Mouse (Mus musculus): ENCODE results near the gene Numb.

The Numb gene

DNA sequence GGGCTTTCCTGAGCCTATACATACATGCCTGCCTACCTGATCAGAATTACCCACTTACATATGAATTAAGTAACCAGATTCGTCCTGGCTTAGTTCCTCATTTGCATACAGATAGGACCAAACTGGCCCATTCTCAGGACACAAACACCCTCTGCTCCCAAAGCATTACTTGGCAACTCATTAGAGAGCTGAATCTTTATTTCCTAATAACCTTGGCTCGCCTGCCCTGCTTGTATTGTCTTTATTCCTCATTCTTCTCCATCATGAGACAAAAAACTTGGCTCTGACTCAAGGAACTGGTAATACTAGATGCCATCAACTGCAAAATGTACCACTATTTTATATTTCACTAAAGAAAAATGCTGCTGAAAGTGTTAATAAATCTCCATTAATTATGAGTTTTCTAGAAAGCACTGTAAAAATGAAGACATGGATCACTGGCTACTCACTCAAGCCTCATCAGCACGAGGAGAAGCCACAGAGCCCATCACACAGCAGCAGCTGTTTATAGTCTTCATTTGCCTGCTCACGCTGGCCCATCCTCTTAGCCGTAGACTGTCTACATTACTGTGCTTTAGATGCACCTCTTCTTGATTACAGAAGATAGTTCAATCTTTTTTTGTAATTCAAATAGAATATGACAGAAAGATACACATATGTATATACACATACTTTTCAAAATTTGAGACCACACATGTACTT, 69.1 kb downstream of the Numb start:
- no peak for DNase-seq (ENCODE audit: low spot score in 2 of 2)

DNA sequence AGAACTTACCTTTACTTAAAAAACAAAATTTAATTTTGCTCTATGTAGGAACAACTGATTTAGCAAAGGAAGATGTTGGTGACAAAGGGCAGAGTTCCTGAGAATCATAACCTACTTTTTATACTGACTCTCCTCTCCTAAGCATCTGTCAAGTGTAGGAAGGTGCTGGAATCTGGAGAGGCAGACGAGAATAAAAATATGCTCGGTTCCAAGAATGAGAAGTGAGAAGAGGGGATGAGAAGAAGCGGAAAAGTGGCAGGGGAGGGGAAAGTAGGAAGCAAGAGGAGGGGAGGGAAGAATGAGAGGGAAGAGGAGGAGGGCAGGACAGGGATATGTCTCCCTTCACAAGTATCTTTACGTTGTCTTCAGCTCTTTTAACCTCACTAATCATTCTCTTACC, 71.4 kb downstream of the Numb start:
- no peak for DNase-seq (ENCODE audit: low spot score in 2 of 2)

DNA sequence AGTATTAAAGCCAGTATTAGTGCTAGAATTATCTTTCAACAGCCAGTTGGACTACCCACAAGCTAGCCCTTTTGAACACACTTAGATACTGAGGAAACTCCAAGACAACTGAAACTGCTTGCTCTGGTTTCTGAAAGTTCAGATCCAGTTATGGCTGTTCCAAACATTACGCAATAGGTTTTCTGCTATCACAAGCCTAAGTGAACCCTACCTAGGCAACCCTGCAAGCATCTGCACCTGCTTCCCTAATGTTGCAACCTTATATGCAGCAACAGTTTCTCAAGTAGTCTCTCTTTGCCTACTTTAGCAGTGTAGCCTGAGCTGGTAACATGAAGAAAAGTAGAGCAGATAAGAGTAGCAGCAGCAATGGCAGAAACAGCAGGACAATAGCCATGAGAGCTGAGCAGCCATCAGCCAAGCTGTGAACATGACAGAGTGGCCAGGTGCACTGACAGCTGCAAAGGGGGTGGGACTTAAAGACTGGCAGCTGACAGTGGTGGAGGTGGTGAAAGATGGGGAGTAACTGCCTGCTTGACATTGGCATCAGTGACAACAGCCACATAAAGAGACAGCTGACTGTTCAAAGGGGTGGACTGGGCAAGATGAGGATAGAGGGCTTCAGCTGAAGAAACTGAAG, 73.0 kb downstream of the Numb start:
- DNase-seq (ENCODE audit: low spot score in 2 of 2) = no peak

DNA sequence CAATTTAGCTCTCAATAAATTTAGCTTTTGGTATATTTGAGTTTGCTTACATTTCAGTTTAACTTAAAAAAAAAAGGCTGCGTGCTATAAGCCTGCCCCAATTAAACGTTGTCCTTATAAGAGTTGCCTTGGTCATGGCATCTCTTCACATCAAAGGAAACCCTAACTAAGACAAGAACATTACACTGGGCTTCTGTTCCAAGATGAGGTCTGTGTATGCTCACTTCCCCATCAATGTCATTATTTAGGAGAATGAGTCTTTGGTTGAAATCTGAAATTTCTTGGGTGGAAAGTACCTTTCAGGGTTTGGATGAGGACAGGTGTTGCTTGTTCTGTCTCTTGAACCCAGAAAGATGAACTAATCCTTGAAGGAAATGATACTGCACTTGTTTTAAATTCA, 73.9 kb downstream of the Numb start:
- DNase-seq (ENCODE audit: low spot score in 2 of 2) = no peak

DNA sequence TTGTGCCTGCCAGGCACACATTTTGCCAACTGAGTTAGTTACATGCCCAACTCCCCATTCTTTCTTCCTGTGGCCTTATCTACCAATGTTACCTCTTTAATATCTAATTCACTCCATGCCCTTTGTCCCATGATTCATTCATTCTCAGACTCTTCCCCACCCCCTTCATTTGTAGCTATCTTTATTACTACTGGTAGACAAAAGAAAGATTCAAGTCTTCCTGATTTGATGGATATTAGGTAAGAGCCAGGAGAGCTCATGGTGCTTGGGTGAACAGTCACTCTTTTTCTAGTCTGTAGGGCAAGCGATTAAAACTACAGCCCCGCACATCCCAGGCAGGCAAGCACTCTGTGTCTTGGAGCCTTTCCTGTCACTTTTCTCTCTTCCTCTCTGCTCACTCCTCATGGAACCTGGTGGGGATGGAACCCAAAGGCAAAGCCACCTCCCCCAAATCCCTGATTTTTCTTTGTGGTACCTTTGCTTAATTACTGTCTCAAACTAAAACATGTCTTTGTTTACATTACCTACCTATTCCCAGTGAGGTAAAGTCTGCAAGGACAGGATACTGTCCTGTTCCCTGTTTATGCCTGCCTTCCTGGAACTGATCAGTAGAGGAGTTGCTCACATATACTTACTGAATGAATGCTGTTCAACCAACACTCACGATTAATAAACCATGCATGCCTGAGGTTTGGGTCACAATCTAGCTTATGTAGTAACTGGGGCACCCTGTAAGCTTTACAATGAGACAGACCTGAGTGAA, 78.9 kb downstream of the Numb start:
- no peak for DNase-seq (ENCODE audit: low spot score in 2 of 2)

DNA sequence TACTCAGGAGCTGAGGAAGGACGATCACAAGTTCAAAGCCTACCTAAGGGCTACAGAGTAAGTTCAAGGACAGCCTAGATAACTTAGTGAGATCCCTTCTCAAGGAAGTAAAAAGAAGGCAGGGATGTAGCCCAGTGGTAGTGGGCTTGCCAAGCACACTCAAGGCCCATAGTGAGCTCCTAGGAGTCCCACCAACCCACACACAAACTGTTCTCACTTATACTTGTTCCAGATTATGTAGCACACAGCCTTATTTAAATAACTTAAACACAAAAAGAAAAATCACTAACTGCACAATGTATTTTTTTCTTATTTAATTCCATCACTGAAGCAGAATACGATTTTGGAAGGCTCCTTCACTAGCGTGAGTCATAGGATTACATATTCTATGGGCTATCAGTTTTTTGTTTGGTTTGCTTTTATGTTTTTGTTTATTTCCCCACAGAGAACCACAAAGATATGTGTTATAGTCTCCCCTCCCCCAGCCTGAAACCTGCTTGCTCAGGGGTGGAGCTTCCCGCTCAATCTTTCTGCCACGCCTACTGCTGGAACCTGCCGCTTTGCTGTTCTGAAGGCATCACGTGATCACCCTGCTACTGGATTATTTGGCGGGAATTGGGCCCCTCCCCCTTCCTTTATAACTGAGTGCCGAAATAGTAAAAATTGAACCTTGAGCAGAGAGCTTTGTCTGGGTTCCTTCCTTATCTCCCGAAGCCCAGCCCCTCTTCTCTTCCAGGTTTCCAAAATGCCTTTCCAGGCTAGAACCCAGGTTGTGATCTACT, 80.1 kb downstream of the Numb start:
- no peak for DNase-seq (ENCODE audit: low spot score in 2 of 2)

DNA sequence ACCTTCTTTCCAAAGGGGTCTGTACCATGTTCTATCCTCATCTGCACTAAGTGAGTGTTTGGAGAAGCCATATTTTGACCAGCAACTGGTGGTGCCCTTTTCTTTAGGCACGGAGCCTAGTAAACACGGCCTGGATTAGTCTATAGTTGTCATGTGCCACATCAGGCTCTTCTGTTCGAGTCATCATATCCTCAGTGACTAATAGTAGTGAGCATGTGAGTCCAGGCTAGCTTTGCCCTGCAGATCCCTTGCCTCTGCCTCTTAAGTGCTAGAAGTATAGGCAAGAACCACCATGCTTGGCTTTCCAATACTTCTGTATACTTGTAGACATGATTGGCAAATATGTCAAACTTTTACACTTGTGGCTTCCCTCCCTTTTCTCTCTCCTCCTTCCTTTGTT, 87.8 kb downstream of the Numb start:
- no peak for DNase-seq (ENCODE audit: low spot score in 2 of 2)

DNA sequence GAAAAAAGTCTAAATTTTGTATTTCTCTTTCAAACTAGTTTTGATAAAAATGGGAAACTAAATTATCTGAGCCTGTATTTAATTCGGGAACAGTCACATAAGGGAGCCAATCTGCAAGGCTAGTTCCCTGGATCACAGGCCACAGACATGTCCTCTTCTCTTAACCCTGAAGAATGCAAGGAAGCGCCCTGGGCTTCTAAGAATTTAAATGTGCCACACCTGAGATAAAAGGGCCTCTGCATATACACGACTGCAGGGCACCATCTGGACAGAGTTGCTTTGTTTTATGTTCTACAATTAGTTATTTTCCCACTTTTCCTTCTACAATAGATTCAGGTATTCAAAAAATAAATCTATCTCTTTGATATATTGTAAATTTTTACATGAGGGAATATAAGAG, 91.3 kb downstream of the Numb start:
- DNase-seq (ENCODE audit: low spot score in 2 of 2) = no peak

DNA sequence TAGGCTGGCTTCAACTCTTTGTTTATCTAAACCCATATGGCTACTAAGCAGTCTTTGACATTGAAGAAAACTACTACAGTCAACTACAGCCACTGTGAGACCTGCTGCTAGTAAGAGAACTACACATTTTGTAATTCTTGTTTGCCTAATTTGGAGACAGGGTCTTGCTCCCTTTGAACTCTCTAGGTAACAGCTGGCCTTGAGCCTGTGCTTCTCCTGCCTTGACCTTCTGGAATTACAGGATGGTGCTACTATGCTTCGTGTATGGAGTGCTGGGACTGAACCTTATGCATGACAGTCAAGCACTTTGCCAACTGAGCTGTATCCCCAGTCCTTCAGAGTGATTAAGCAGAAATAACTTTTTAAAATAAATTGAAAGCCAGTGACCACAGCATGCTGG, 105.1 kb downstream of the Numb start:
- no peak for DNase-seq (ENCODE audit: low spot score in 2 of 2)

DNA sequence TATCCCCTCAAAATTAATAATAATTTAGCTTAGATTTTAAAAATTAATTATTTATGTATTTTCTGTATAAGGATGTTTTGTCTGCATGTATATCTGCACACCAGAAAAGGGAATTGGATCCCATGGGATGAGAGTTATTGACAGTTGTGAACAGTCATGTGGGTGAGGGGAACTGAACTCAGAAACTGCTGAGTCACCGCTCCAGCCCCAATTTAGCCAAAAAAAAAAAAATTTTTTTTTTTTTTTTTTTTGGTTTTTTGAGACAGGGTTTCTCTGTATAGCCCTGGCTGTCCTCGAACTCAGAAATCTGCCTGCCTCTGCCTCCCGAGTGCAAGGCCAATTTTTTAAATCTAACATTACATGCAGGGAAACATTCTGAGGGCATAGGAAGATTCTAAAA, 109.8 kb downstream of the Numb start:
- no peak for DNase-seq (ENCODE audit: low spot score in 2 of 2)

DNA sequence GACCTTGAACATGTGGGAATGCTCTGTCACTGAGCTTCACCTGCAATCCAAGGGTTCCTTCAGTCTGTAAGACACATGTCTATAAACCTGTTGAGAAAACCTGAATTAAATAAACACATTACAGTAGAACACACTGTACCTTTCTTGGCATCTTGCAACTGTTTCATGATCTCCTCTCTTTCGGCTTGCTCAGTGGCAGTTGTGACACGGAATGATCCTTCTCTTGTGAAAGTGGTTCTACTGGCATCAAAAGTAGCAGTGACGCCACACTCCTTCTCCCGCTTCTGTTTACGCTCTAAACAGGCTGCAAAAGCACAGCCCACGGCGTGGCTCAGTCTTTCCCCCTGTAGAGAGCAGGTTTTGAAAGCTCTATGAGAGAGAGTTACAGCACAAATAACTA, 118.1 kb downstream of the Numb start:
- DNase-seq (ENCODE audit: low spot score in 2 of 2) = no peak

DNA sequence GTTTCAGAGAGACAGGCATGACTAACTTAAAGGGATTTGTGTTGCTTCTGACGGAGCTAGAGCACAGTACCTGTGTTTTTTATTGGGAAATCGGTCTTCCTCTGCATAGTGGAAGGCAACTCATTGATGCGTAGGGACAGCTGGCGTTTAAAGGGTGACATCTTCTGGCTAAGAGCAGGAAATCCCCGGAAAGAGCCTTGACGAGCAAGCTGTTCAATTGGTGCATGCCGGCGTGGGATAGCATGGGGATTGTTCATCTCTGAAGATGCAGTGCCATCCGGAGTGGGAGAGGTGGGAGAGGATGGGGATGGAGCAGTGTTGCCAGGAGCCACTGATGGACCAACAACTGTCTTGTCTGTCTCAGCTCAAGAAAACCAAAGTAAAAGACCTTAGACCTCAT, 120.8 kb downstream of the Numb start:
- DNase-seq (ENCODE audit: low spot score in 2 of 2) = no peak

DNA sequence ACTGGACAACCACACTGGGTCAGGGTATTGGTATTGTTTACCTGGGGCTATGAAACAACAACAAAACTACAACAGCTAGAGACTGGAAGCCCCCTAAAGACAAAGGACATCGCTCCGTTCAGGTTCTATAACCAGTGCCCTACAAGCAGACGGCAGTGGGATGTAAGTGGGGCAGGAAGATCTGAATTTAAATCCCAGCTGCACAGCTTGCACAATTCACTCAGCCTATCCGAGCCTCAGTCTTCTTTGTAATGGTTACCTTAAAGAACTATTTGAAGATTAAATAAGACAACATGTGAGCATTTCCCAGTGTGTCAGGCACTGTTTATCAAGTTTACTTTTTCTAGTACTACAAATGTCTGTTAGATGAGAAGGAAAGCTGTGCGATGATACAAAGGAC, 123.4 kb downstream of the Numb start:
- no peak for DNase-seq (ENCODE audit: low spot score in 2 of 2)

DNA sequence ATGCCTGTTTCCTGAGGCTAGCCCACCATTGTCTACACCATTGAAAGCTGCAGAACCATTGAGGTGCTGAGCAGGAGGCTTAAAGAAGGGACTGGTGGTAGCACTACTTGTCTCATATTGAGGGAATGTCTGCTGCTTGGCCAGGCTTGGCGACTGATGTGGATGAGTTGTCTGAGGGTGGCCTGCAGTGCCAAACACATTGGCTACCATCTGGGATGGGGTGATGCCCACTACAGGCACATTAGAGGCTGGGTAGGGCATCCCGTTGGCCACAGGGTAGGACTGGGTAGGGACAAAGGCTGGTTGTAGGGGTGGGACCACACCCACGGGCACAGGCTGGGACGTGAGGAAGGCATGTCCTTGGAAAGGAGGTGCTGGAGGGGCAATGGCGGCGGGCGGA, 126.1 kb downstream of the Numb start:
- no peak for DNase-seq (ENCODE audit: low spot score in 2 of 2)

DNA sequence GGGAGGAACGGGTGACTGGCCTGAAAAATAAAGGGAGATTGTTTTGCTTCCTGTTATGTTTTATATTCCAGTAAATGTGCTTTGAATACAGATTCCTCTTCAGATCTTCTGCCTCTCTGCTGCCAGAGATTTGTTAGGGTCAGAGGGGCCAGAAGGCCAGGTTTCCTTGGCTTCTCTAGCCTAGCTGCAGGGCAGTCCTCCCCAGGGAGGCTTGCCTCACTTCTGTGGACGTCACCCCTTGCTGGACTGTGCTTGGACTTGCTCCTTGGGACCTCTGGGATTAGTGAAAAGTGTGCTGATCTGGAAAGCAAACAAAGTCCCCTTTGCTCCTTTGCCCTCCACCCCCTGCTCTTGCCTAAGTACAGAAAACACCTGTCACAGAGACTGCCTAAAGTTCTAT, 126.7 kb downstream of the Numb start:
- DNase-seq (ENCODE audit: low spot score in 2 of 2) = no peak

DNA sequence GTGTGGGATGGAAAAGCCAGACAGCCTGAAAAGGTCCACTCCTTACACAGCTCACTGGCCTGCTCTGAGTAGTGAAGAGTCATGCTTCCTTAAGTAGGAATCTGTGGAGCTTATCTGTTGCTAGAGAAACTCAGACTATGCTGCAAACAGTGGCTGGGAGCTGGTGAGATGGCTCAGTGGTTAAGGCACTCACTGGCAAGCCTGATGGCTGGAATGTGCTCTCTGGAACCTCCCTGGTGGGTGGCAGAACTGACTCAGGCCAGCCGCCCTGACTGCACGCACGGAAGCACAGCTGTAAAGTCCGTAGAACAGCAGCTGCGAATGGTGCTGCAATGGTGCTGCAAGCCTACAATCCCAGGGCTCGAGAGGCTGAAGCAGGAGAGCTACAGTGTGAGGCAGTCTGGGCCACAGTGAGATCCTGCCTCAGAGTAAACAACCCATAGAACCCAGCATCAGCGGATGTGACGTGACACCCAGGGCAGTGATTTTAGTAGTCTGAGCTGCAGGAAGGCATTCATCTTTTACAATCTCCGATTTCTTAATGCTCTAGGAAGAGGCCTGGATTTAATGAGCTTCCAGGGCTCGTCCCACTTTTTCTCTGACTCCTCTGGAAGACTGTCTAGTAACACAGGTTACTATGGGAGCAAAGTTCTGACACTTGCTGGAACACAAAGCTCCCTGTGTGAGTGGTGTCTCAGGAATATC, 128.9 kb downstream of the Numb start:
- no peak for DNase-seq (ENCODE audit: low spot score in 2 of 2)

DNA sequence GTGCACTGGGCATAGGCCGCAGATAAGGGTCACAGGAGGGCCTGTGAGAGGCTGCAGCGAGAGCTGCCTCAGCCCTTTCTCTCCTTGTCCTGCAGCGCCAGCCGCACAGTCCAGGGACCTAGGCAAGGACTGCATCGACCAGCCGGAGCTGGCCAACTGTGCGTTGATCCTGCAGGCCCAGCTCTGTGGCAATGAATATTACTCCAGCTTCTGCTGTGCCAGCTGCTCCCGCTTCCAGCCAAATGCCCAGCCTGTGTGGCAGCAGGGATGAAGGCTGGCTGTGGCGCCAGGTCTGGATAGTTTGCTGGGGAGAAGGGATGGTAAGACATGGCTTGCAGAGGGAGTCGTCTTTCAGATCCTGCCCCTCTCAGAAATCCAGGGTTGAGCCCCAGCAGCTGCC, 130.0 kb downstream of the Numb start:
- DNase-seq (ENCODE audit: low spot score in 2 of 2) = no peak

DNA sequence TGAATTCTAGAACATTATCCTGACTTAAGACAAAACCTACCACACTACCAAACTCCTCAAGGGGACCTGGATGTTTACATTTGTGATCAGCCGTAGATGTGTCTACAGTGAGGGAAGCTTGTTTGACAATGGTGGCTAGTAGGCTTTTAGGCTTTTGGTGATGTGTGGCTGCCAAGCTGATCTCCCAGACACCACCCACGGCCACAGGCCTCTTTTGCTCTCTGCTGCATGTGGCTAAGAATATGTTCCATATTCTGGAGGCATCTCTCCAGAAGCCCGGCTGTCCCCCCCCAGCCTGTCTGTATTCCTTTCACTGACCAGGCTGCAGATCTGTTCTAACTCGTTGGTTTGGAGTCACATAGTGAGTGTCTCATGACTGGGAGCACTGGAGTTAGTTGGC, 131.0 kb downstream of the Numb start:
- DNase-seq (ENCODE audit: low spot score in 2 of 2) = no peak

DNA sequence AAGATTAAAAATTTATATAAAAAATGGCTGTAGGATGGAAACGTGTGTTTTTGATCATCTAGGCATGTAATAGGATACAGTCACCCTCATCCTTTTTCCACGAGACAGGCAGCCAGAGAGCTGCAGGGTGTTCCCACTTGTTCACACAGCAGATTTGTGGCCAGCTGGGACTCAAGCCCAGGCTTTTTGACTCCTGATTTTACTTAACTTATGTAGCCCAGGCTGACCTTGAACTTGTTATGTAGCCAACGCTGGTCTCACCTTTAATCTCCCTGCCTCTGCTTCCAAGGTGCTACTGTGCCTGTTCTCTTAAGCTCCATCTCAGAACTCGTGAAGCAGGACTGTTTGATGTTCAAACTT, 132.0 kb downstream of the Numb start:
- DNase-seq (ENCODE audit: low spot score in 2 of 2) = no peak

DNA sequence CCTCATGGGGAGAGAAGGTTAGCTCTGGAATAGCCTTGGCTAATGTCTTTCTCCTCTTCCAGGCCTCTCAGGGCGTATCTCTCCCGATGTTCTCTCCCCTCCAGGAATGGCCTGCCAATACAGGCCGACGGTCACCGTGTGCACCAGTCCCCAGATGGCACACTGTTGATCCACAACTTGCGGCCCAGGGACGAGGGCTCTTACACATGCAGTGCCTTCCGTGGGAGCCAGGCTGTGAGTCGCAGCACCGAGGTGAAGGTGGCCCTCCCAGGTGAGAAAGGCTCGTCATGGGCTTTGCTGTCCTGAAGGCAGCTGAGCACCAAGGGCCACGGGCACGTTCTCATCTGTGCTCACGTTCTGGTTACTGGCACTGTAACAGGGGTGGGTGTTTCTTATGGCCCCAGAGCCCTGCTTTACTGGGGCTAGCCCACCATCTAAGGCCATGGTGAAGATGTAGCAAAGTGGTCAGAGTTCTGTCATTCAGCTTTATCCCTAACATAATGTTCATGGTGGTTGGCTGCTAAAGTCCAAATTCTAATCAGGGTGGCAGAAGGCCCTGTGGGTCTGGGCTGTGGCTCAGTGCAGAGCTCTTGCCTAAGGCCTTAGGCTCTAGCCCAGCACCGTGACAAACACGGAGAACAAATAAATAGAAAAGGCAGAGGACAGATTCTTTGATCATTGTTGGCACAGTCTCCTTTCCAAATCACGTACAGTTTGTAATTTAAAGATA, 132.5 kb downstream of the Numb start:
- no peak for DNase-seq (ENCODE audit: low spot score in 2 of 2)

DNA sequence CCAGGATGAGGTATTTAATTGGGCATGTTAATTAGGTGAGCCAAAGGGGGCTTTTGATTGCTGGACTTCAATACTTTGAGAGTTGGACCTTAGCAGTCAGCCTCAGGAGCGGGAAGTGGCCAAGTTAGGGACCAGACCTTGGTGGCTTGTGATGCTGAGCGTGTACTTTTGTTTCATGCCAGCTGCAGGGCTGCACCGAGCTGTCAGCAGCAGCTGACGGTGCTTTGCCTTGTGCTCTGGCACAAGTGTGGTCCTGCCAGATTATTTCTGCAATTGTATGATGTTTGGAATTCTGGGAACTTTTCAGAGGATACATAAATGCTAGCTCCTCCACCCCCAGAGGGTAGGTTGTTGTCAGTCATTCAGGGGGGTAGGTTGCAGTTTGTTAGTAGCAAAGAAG, 136.4 kb downstream of the Numb start:
- no peak for DNase-seq (ENCODE audit: low spot score in 2 of 2)

Measured in frontal cortex, postnatal 14 days (tissue).